Mouse (Mus musculus): Measurements from ENCODE around the gene Rd3.

DNA sequence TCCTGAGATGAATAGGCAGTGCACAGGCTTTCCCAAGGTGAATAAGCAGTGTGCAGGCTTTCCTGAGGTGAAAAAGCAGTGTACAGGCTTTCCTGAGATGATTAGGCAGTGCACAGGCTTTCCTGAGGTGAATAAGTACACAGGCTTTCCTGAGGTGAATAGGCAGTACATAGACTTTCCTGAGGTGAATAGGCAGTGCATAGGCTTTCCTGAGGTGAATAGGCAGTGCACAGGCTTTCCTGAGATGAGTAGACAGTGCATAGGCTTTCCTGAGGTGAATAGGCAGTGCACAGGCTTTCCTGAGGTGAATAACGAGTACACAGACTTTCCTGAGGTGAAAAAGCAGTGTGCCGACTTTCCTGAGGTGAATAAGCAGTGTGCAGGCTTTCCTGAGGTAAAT, 16.2 kb upstream of the Rd3 start:
- no peak for TF ChIP-seq CTCF (IDR thresholded peaks at IDR 0.05; ENCODE audit: extremely low read depth, insufficient read depth, low read length)
- TF ChIP-seq POLR2A (IDR thresholded peaks at IDR 0.05; ENCODE audit: extremely low read depth, insufficient read depth, low read length), result no peak
